Mouse (Mus musculus) liver, postnatal 0 days (tissue): ENCODE data around the gene AL731706.2. TPM values are rescaled to one million over a fixed set of nuclear protein-coding genes. Genes with fewer than 3 reads are reported as not detected.

Source experiments
- ATAC-seq: fragments of 200-750 bp; cut with Nextera tagmentation; 2 replicates; pipeline ENCODE4 v1.8.0; 2017; ENCODE audit warnings: mild to moderate bottlenecking, moderate library complexity
- DNase-seq: peaks from one replicate; pipeline ENCODE4 v3.0.0-alpha.2; 2016
- H3K27ac ChIP-seq: fragments of 300-500 bp; sonication (generic); 2 replicates; pipeline ENCODE4 v1.5.1; 2014; ENCODE audit warnings: antibody characterized with exemption, moderate library complexity, mild to moderate bottlenecking, low read depth
- H3K27me3 ChIP-seq: fragments of 300-500 bp; sonication (generic); 2 replicates; pipeline ENCODE4 v1.6.1; 2014; ENCODE audit warnings: low read length, control low read depth, mixed read lengths; ENCODE audit not compliant: insufficient read depth
- H3K36me3 ChIP-seq: fragments of 300-500 bp; sonication (generic); replicated peaks from 2 replicates; pipeline ENCODE4 v1.6.1; 2014; ENCODE audit warnings: mild to moderate bottlenecking, control low read depth, low read length, moderate library complexity, mixed read lengths; ENCODE audit not compliant: insufficient read depth
- H3K4me1 ChIP-seq: fragments of 300-500 bp; sonication (generic); 2 replicates; pipeline ENCODE4 v1.6.1; 2014; ENCODE audit warnings: antibody characterized with exemption, mild to moderate bottlenecking, control low read depth; ENCODE audit not compliant: insufficient read depth
- H3K4me2 ChIP-seq: fragments of 300-500 bp; sonication (generic); 2 replicates; pipeline ENCODE4 v1.6.1; 2014; ENCODE audit warnings: low read depth, mild to moderate bottlenecking, low read length, moderate library complexity, mixed read lengths
- H3K4me3 ChIP-seq: fragments of 300-500 bp; sonication (generic); 2 replicates; pipeline ENCODE4 v1.5.1; 2014; ENCODE audit warnings: low read depth, low read length
- H3K9ac ChIP-seq: fragments of 300-500 bp; sonication (generic); replicated peaks from 2 replicates; pipeline ENCODE4 v1.6.1; 2014; ENCODE audit warnings: mild to moderate bottlenecking, moderate library complexity
- H3K9me3 ChIP-seq: fragments of 300-500 bp; sonication (generic); 2 replicates; pipeline ENCODE4 v1.6.1; 2016; ENCODE audit warnings: mild to moderate bottlenecking, control low read depth, low read length, mixed read lengths
- CTCF ChIP-seq: sonication (generic); IDR thresholded peaks from 2 replicates; pipeline ENCODE4 v1.5.1; 2016; ENCODE audit warnings: antibody characterized with exemption, low read depth
- EP300 ChIP-seq: IDR thresholded peaks from 2 replicates; pipeline ENCODE4 v1.6.1; 2016; ENCODE audit warnings: antibody characterized with exemption, low read depth, mild to moderate bottlenecking
- WGBS: fragments of 180-500 bp; shearing (Covaris S2); extraction: QIAGEN DNeasy Blood & Tissue Kit; methylation state at CpG from one replicate; pipeline ENCODE4 v1.1.7; 2014; ENCODE audit not compliant: insufficient replicate concordance; 5-methylcytosine and 5-hydroxymethylcytosine counted together
- polyA plus RNA-seq: library from polyadenylated mRNA; unstranded; fragments of >200 nt; fragmentation: Nextera tagmentation; extraction: Ambion mirVana; gene quantifications from 2 replicates; pipeline ENCODE4 v1.2.1, GENCODE M21; 2015

Gene AL731706.2
- polyA plus RNA-seq, 1 experiment from 2014 or later: 23.8 TPM

- Histone ChIP-seq H3K4me1 (no peaks in the 10 kb centered on the region), H3K4me3 (no peak overlapping the region), H3K9me3 (no peaks in the 10 kb centered on the region), H3K4me2 (no peak overlapping the region), H3K27me3 (no peaks in the 10 kb centered on the region), H3K9ac (no peak overlapping the region), H3K27ac (no peak overlapping the region), H3K36me3 (no peaks in the 10 kb centered on the region)
- DNase-seq (no peak), ATAC-seq (no peak)
- no peak for TF ChIP-seq CTCF
- no peak for TF ChIP-seq EP300
- 64% methylated on average over 3 of the region's 3 CpGs for WGBS
Measured at GRCm38 (mm10) chr2:136835882-136836281, 49.6 kb downstream of the AL731706.2 start.

Other genes with a start within 250 kb of the AL731706.2 start
- gene Snap25, start 172.2 kb downstream of the AL731706.2 start, polyA plus RNA-seq: 0.11 TPM in 1 of 2 replicates, not detected in the other
- gene Slx4ip, start 5.5 kb upstream of the AL731706.2 start, polyA plus RNA-seq: 1.1 and 1.7 TPM in 2 replicates
- gene AL731706.1, start 5.7 kb upstream of the AL731706.2 start, polyA plus RNA-seq: 22.2 and 24.4 TPM in 2 replicates
- gene Mkks, start 5.7 kb upstream of the AL731706.2 start, polyA plus RNA-seq: 5.0 and 6.5 TPM in 2 replicates
- gene Jag1, start 231.0 kb upstream of the AL731706.2 start, polyA plus RNA-seq: 1.1 and 1.4 TPM in 2 replicates